Mouse (Mus musculus): ENCODE results near the gene Pwwp2a. TPM values are rescaled to one million over a fixed set of nuclear protein-coding genes. Genes with fewer than 3 reads are reported as not detected.
A peak's percentile ranks its signal among the peaks of the same experiment; 100 is the strongest.

Gene Pwwp2a
- 25.2 and 25.4 TPM in 2 replicates for polyA plus RNA-seq (2015; fragmentation: Nextera tagmentation; extraction: Ambion mirVana)

- peaks cover 37% of the 10 kb centered on the region for H3K4me1 ChIP-seq
- peak; percentile 98 for ATAC-seq (ENCODE audit: low FRiP score)
- peak within 1 kb of the TSS; percentile 68 for H3K4me2 ChIP-seq
- H3K9ac ChIP-seq (replicated peaks) = peak within 1 kb of the TSS; percentile 84
- under 1% methylated on average over 71 of the region's 87 CpGs for WGBS
- peaks cover 5% of the 10 kb centered on the region for H3K36me3 ChIP-seq
- H3K4me3 ChIP-seq (replicated peaks) = peak within 1 kb of the TSS; percentile 81
- H3K27ac ChIP-seq (replicated peaks) = peak within 1 kb of the TSS; percentile 96
- no peaks in the 10 kb centered on the region for H3K27me3 ChIP-seq (replicated peaks)
- no peaks in the 10 kb centered on the region for H3K9me3 ChIP-seq (replicated peaks)
These were observed at the start of gene Pwwp2a for GRCm38 (mm10) chr11:43681472-43682414. Gene Pwwp2a, plus strand, starts transcription at chr11:43681998.

GRCm38 (mm10) chr11:43632566-43632965 lies 49.2 kb upstream of the Pwwp2a start:
- no peaks in the 10 kb centered on the region for H3K27me3 ChIP-seq (replicated peaks)
- 63% methylated on average over 4 of the region's 4 CpGs for WGBS
- H3K27ac ChIP-seq (replicated peaks) = no peak overlapping the region
- no peak for ATAC-seq (ENCODE audit: low FRiP score)
- H3K4me3 ChIP-seq (replicated peaks) = no peak overlapping the region
- H3K4me2 ChIP-seq = no peak overlapping the region
- no peaks in the 10 kb centered on the region for H3K9me3 ChIP-seq (replicated peaks)
- no peak overlapping the region for H3K9ac ChIP-seq (replicated peaks)
- peaks cover 12% of the 10 kb centered on the region for H3K4me1 ChIP-seq
- H3K36me3 ChIP-seq = no peaks in the 10 kb centered on the region

- WGBS = 86% methylated on average over 6 of the region's 6 CpGs
- H3K4me3 ChIP-seq (replicated peaks) = no peak overlapping the region
- no peak overlapping the region for H3K27ac ChIP-seq (replicated peaks)
- H3K4me2 ChIP-seq = no peak overlapping the region
- peak; percentile 8; the same call in 1 of the 2 replicates for ATAC-seq (ENCODE audit: low FRiP score)
- H3K4me1 ChIP-seq = peaks cover 12% of the 10 kb centered on the region
- no peak overlapping the region for H3K9ac ChIP-seq (replicated peaks)
- H3K9me3 ChIP-seq (replicated peaks) = no peaks in the 10 kb centered on the region
- no peaks in the 10 kb centered on the region for H3K27me3 ChIP-seq (replicated peaks)
- no peaks in the 10 kb centered on the region for H3K36me3 ChIP-seq
These were observed 48.6 kb upstream of the Pwwp2a start for GRCm38 (mm10) chr11:43633165-43633564.

GRCm38 (mm10) chr11:43633658-43634401 lies 48.0 kb upstream of the Pwwp2a start:
- H3K4me3 ChIP-seq (replicated peaks) = no peak overlapping the region
- no peaks in the 10 kb centered on the region for H3K36me3 ChIP-seq
- no peak overlapping the region for H3K9ac ChIP-seq (replicated peaks)
- 14% methylated on average over 19 of the region's 19 CpGs for WGBS
- H3K9me3 ChIP-seq (replicated peaks) = no peaks in the 10 kb centered on the region
- ATAC-seq (ENCODE audit: low FRiP score) = peak; percentile 79
- H3K4me1 ChIP-seq = peaks cover 12% of the 10 kb centered on the region
- H3K4me2 ChIP-seq = peak overlapping the region; percentile 36
- no peak overlapping the region for H3K27ac ChIP-seq (replicated peaks)
- no peaks in the 10 kb centered on the region for H3K27me3 ChIP-seq (replicated peaks)

- no peak overlapping the region for H3K4me3 ChIP-seq (replicated peaks)
- ATAC-seq (ENCODE audit: low FRiP score) = no peak
- 52% methylated on average over 4 of the region's 4 CpGs for WGBS
- no peak overlapping the region for H3K27ac ChIP-seq (replicated peaks)
- peaks cover 12% of the 10 kb centered on the region for H3K4me1 ChIP-seq
- H3K27me3 ChIP-seq (replicated peaks) = no peaks in the 10 kb centered on the region
- H3K9me3 ChIP-seq (replicated peaks) = no peaks in the 10 kb centered on the region
- H3K36me3 ChIP-seq = no peaks in the 10 kb centered on the region
- no peak overlapping the region for H3K9ac ChIP-seq (replicated peaks)
- H3K4me2 ChIP-seq = no peak overlapping the region
These were observed 45.0 kb upstream of the Pwwp2a start for GRCm38 (mm10) chr11:43636761-43637160.

- no peak overlapping the region for H3K4me3 ChIP-seq (replicated peaks)
- WGBS = 97% methylated on average over 3 of the region's 3 CpGs
- no peaks in the 10 kb centered on the region for H3K36me3 ChIP-seq
- H3K9me3 ChIP-seq (replicated peaks) = no peaks in the 10 kb centered on the region
- H3K27me3 ChIP-seq (replicated peaks) = no peaks in the 10 kb centered on the region
- H3K4me1 ChIP-seq = peaks cover 17% of the 10 kb centered on the region
- ATAC-seq (ENCODE audit: low FRiP score) = no peak
- no peak overlapping the region for H3K4me2 ChIP-seq
- no peak overlapping the region for H3K9ac ChIP-seq (replicated peaks)
- H3K27ac ChIP-seq (replicated peaks) = no peak overlapping the region
These were observed 43.3 kb upstream of the Pwwp2a start for GRCm38 (mm10) chr11:43638486-43638885.

- peaks cover 16% of the 10 kb centered on the region for H3K4me1 ChIP-seq
- H3K27me3 ChIP-seq (replicated peaks) = no peaks in the 10 kb centered on the region
- no peak overlapping the region for H3K9ac ChIP-seq (replicated peaks)
- ATAC-seq (ENCODE audit: low FRiP score) = peak; percentile 85
- H3K4me3 ChIP-seq (replicated peaks) = no peak overlapping the region
- H3K9me3 ChIP-seq (replicated peaks) = no peaks in the 10 kb centered on the region
- H3K36me3 ChIP-seq = no peaks in the 10 kb centered on the region
- no peak overlapping the region for H3K4me2 ChIP-seq
- H3K27ac ChIP-seq (replicated peaks) = peak overlapping the region; percentile 58
- 22% methylated on average over 2 of the region's 2 CpGs for WGBS
These were observed 38.6 kb upstream of the Pwwp2a start for GRCm38 (mm10) chr11:43643180-43643591.

- WGBS = 91% methylated on average over 3 of the region's 3 CpGs
- H3K9ac ChIP-seq (replicated peaks) = no peak overlapping the region
- no peaks in the 10 kb centered on the region for H3K9me3 ChIP-seq (replicated peaks)
- no peak overlapping the region for H3K4me3 ChIP-seq (replicated peaks)
- peaks cover 16% of the 10 kb centered on the region for H3K4me1 ChIP-seq
- no peak for ATAC-seq (ENCODE audit: low FRiP score)
- H3K4me2 ChIP-seq = no peak overlapping the region
- H3K27ac ChIP-seq (replicated peaks) = no peak overlapping the region
- H3K27me3 ChIP-seq (replicated peaks) = no peaks in the 10 kb centered on the region
- H3K36me3 ChIP-seq = no peaks in the 10 kb centered on the region
These were observed 36.5 kb upstream of the Pwwp2a start for GRCm38 (mm10) chr11:43645286-43645685.

GRCm38 (mm10) chr11:43653051-43653475 lies 28.7 kb upstream of the Pwwp2a start:
- Histone ChIP-seq H3K4me3 (replicated peaks) (no peak overlapping the region), H3K4me1 (peaks cover 8% of the 10 kb centered on the region), H3K36me3 (no peaks in the 10 kb centered on the region), H3K4me2 (no peak overlapping the region), H3K27ac (replicated peaks) (no peak overlapping the region), H3K9ac (replicated peaks) (no peak overlapping the region), H3K27me3 (replicated peaks) (no peaks in the 10 kb centered on the region), H3K9me3 (replicated peaks) (no peaks in the 10 kb centered on the region)
- WGBS = 38% methylated on average over 14 of the region's 14 CpGs
- no peak for ATAC-seq (ENCODE audit: low FRiP score)

GRCm38 (mm10) chr11:43656464-43656863 lies 25.3 kb upstream of the Pwwp2a start:
- H3K4me2 ChIP-seq = no peak overlapping the region
- no peaks in the 10 kb centered on the region for H3K36me3 ChIP-seq
- ATAC-seq (ENCODE audit: low FRiP score) = no peak
- peaks cover 8% of the 10 kb centered on the region for H3K4me1 ChIP-seq
- 63% methylated on average over 10 of the region's 10 CpGs for WGBS
- H3K27ac ChIP-seq (replicated peaks) = no peak overlapping the region
- H3K9me3 ChIP-seq (replicated peaks) = no peaks in the 10 kb centered on the region
- no peak overlapping the region for H3K9ac ChIP-seq (replicated peaks)
- no peak overlapping the region for H3K4me3 ChIP-seq (replicated peaks)
- no peaks in the 10 kb centered on the region for H3K27me3 ChIP-seq (replicated peaks)

- no peak overlapping the region for H3K27ac ChIP-seq (replicated peaks)
- ATAC-seq (ENCODE audit: low FRiP score) = no peak
- H3K4me3 ChIP-seq (replicated peaks) = no peak overlapping the region
- no peaks in the 10 kb centered on the region for H3K36me3 ChIP-seq
- H3K9me3 ChIP-seq (replicated peaks) = no peaks in the 10 kb centered on the region
- H3K4me1 ChIP-seq = peaks cover 5% of the 10 kb centered on the region
- H3K4me2 ChIP-seq = no peak overlapping the region
- no peaks in the 10 kb centered on the region for H3K27me3 ChIP-seq (replicated peaks)
- H3K9ac ChIP-seq (replicated peaks) = no peak overlapping the region
- 96% methylated on average over 1 of the region's 1 CpGs for WGBS
These were observed 23.8 kb upstream of the Pwwp2a start for GRCm38 (mm10) chr11:43658010-43658409.

Measured in neural tube, embryonic 15.5 days (tissue).